In genomic region chr19:6073889-6074288, GRCm38 (mm10) we compare ENCODE assay signal across 31 mouse cellular contexts. TPM values are rescaled to one million over a fixed set of nuclear protein-coding genes. Genes with fewer than 3 reads are reported as not detected.
DNase-seq lines count a peak whose midpoint lies in the region; ATAC-seq and TF ChIP-seq lines count a peak whose summit lies in the region.
"Had no signal": no experiment of that assay in that cellular context is flagged by ENCODE, and none has a peak within 500 bp of the region (broad histone marks: within the 10 kb centered on the region; RNA-seq: fewer than 3 reads in every experiment).

No protein-coding gene starts in this region.

- H3K9ac ChIP-seq in midbrain, embryonic 11.5 days (ENCODE audit: low read length): no peak overlapping the region
- H3K9ac ChIP-seq in midbrain, postnatal 0 days (replicated peaks; ENCODE audit: low read length, poor library complexity, severe bottlenecking): no peak overlapping the region
- H3K9ac ChIP-seq in heart, adult 2 months (ENCODE audit: low read depth, low read length): no peak overlapping the region
- H3K9ac ChIP-seq: embryonic facial prominence, embryonic 15.5 days; forebrain, embryonic 15.5 days; heart, embryonic 12.5 days; hindbrain, embryonic 15.5 days had no signal

- 0 out of 2 replicates have a peak overlapping the region, but pooled peaks have one; percentile 14 for H3K27ac ChIP-seq in layer of hippocampus, adult 2 months
- no peak overlapping the region for H3K27ac ChIP-seq in midbrain, embryonic 11.5 days (ENCODE audit: low read depth, low read length)
- H3K27ac ChIP-seq in midbrain, postnatal 0 days (ENCODE audit: low read depth, low read length): no peak overlapping the region
- H3K27ac ChIP-seq in heart, adult 2 months: no peak overlapping the region
- H3K27ac ChIP-seq: embryonic facial prominence, embryonic 15.5 days; forebrain, embryonic 10.5 days; forebrain, embryonic 15.5 days; hindbrain, embryonic 15.5 days had no signal

- H3K4me1 ChIP-seq in midbrain, embryonic 11.5 days (ENCODE audit: control insufficient read depth, insufficient read depth, low read length): peaks cover 6% of the 10 kb centered on the region
- peaks cover 7% of the 10 kb centered on the region for H3K4me1 ChIP-seq in midbrain, postnatal 0 days (ENCODE audit: insufficient read depth, low read length)
- peaks cover 4% of the 10 kb centered on the region for H3K4me1 ChIP-seq in heart, adult 2 months (ENCODE audit: control insufficient read depth, insufficient read depth, low read length)

- DNase-seq in layer of hippocampus, adult 2 months (ENCODE audit: low spot score in 2 of 2): no peak
- no peak for DNase-seq in layer of hippocampus, adult 11-12 months (ENCODE audit: low spot score)
- DNase-seq in midbrain, embryonic 11.5 days (ENCODE audit: low spot score, missing footprints): peak; percentile 75
- no peak for DNase-seq in midbrain, postnatal 0 days (ENCODE audit: low spot score)
- DNase-seq in heart, adult 2 months: no peak
- DNase-seq in right cerebral cortex, postnatal 4 days: no peak
- DNase-seq: adrenal gland, postnatal 14 days; cerebellum, adult 11 months; cerebellum, adult 8-10 months; cerebellum, postnatal 14 days; embryo, embryonic 11 days; gastrocnemius, postnatal 36 days; heart, adult 18-20 months had no signal

- no peak for TF ChIP-seq POLR2A in heart, adult 2 months (IDR thresholded peaks at IDR 0.05; ENCODE audit: insufficient read depth, low read depth, low read length)

- intact Hi-C loops in heart, adult 2 months (cut with DNase I): no loop called here

- no peaks in the 10 kb centered on the region for H3K27me3 ChIP-seq in midbrain, embryonic 11.5 days (ENCODE audit: control insufficient read depth, insufficient read depth, low read length)
- H3K27me3 ChIP-seq in midbrain, postnatal 0 days (ENCODE audit: insufficient read depth, low read length): no peaks in the 10 kb centered on the region
- H3K27me3 ChIP-seq in heart, adult 2 months (ENCODE audit: control insufficient read depth, insufficient read depth, low read length): no peaks in the 10 kb centered on the region
- H3K27me3 ChIP-seq: embryonic facial prominence, embryonic 15.5 days; forebrain, embryonic 15.5 days; heart, embryonic 12.5 days; hindbrain, embryonic 15.5 days had no signal

- no peaks in the 10 kb centered on the region for H3K9me3 ChIP-seq in midbrain, embryonic 11.5 days (ENCODE audit: control insufficient read depth, low read length)
- H3K9me3 ChIP-seq in midbrain, postnatal 0 days (ENCODE audit: low read length): no peaks in the 10 kb centered on the region
- H3K9me3 ChIP-seq: embryonic facial prominence, embryonic 15.5 days; forebrain, embryonic 10.5 days; forebrain, embryonic 15.5 days; heart, embryonic 12.5 days; hindbrain, embryonic 15.5 days had no signal

- TF ChIP-seq EP300 in heart, adult 2 months (IDR thresholded peaks at IDR 0.05; ENCODE audit: insufficient read depth, low read depth, low read length): no peak

- ATAC-seq in midbrain, embryonic 11.5 days (ENCODE audit: low FRiP score): no peak
- ATAC-seq in midbrain, postnatal 0 days (ENCODE audit: low FRiP score): no peak
- peak; percentile 64 for ATAC-seq in granulocyte monocyte progenitor cell, adult 5-6 weeks (replicated peaks; ENCODE audit: poor library complexity, severe bottlenecking)
- 0 out of 2 replicates have a peak, but pooled peaks have one; percentile 55 for ATAC-seq in monocyte, adult 5-6 weeks (replicated peaks; ENCODE audit: insufficient number of reproducible peaks, low FRiP score, low TSS enrichment, poor library complexity, severe bottlenecking)
- ATAC-seq: activated CD4-positive, CD25-positive, alpha-beta regulatory T cell, adult 4 months; forebrain, embryonic 15.5 days had no signal

- 92% methylated on average over 5 of the region's 5 CpGs for whole genome bisulfite sequencing in midbrain, embryonic 11.5 days
- 93% methylated on average over 5 of the region's 5 CpGs for whole genome bisulfite sequencing in midbrain, postnatal 0 days
- 92% methylated on average over 5 of the region's 5 CpGs for WGBS in heart, adult 2 months

- peaks cover 9% of the 10 kb centered on the region for H3K36me3 ChIP-seq in midbrain, embryonic 11.5 days (ENCODE audit: control insufficient read depth, insufficient read depth, low read length)
- peaks cover 30% of the 10 kb centered on the region for H3K36me3 ChIP-seq in midbrain, postnatal 0 days (ENCODE audit: insufficient read depth, low read length)
- no peaks in the 10 kb centered on the region for H3K36me3 ChIP-seq in heart, adult 2 months (ENCODE audit: control insufficient read depth, insufficient read depth, low read length)

- 0 out of 2 replicates have a peak, but pooled peaks cover 1% of the 10 kb centered on the region for H3K79me2 ChIP-seq in heart, adult 2 months (replicated peaks; ENCODE audit: control insufficient read depth, insufficient read depth, low read length)

- TF ChIP-seq CTCF in layer of hippocampus, adult 2 months (conservative IDR thresholded peaks at IDR 0.05): no peak
- no peak for TF ChIP-seq CTCF in midbrain, postnatal 0 days (IDR thresholded peaks at IDR 0.05)
- no peak for TF ChIP-seq CTCF in heart, adult 2 months (IDR thresholded peaks at IDR 0.05)

- H3K4me2 ChIP-seq in midbrain, embryonic 11.5 days: no peak overlapping the region
- H3K4me2 ChIP-seq in midbrain, postnatal 0 days (ENCODE audit: low read depth, low read length, poor library complexity, severe bottlenecking): no peak overlapping the region
- H3K4me2 ChIP-seq: embryonic facial prominence, embryonic 15.5 days; forebrain, embryonic 15.5 days; heart, embryonic 12.5 days; hindbrain, embryonic 15.5 days had no signal

- no peak overlapping the region for H3K4me3 ChIP-seq in layer of hippocampus, adult 2 months
- no peak overlapping the region for H3K4me3 ChIP-seq in midbrain, embryonic 11.5 days (ENCODE audit: low read depth, low read length)
- no peak overlapping the region for H3K4me3 ChIP-seq in midbrain, postnatal 0 days (ENCODE audit: low read depth, low read length)
- H3K4me3 ChIP-seq in heart, adult 2 months: no peak overlapping the region
- H3K4me3 ChIP-seq: embryonic facial prominence, embryonic 15.5 days; erythroblast, embryonic 14.5 days; forebrain, embryonic 10.5 days; forebrain, embryonic 15.5 days; heart, embryonic 12.5 days; hindbrain, embryonic 15.5 days had no signal

RNA-seq across cellular contexts. Expression of gene Vps51, which starts 3.1 kb away (rescaled TPM):
- 100 to 1,000 TPM in 1 of 2 experiments, 10 to 100 TPM in 1; 96.5 to 103 TPM for total RNA-seq in layer of hippocampus, adult 2 months (2021)
- polyA plus RNA-seq in midbrain, embryonic 11.5 days (2014; fragmentation: Nextera tagmentation; extraction: Ambion mirVana): 37.4 and 48.3 TPM in 2 replicates
- total RNA-seq in midbrain, postnatal 0 days (2014; rRNA removed): 95.7 and 114 TPM in 2 replicates
- 92.4 and 101 TPM in 2 replicates for polyA plus RNA-seq in midbrain, postnatal 0 days (2015; fragmentation: Nextera tagmentation; extraction: Ambion mirVana)
- 33.1 and 44.0 TPM in 2 replicates for total RNA-seq in granulocyte monocyte progenitor cell, adult 5-6 weeks (2014; fragmentation: Nextera tagmentation)
- 48.0 and 48.5 TPM in 2 replicates for total RNA-seq in granulocyte monocyte progenitor cell, adult 5-6 weeks (2017)
- 61.1 to 80.8 TPM (median 75.6 TPM) in 3 replicates for total RNA-seq in monocyte, adult 5-6 weeks (2017)
- 10 to 100 TPM; 19.1 to 22.0 TPM for total RNA-seq in heart, adult 2 months (2021)
- polyA plus RNA-seq in heart, adult 2 months (2012; rRNA removed): 35.1 and 39.0 TPM in 2 replicates

RNA-seq across cellular contexts. Expression of gene Tm7sf2, which starts 5.7 kb away (rescaled TPM):
- 10 to 100 TPM; 25.3 to 26.0 TPM for total RNA-seq in layer of hippocampus, adult 2 months (2021)
- 35.7 and 39.6 TPM in 2 replicates for polyA plus RNA-seq in midbrain, embryonic 11.5 days (2014; fragmentation: Nextera tagmentation; extraction: Ambion mirVana)
- 79.5 and 98.1 TPM in 2 replicates for total RNA-seq in midbrain, postnatal 0 days (2014; rRNA removed)
- polyA plus RNA-seq in midbrain, postnatal 0 days (2015; fragmentation: Nextera tagmentation; extraction: Ambion mirVana): 50.2 and 51.6 TPM in 2 replicates
- 14.4 and 19.3 TPM in 2 replicates for total RNA-seq in granulocyte monocyte progenitor cell, adult 5-6 weeks (2014; fragmentation: Nextera tagmentation)
- 3.4 and 4.0 TPM in 2 replicates for total RNA-seq in granulocyte monocyte progenitor cell, adult 5-6 weeks (2017)
- total RNA-seq in monocyte, adult 5-6 weeks (2017): 5.5 to 18.5 TPM (median 8.9 TPM) in 3 replicates
- 1 to 10 TPM; 2.7 to 3.7 TPM for total RNA-seq in heart, adult 2 months (2021)
- 9.3 and 11.9 TPM in 2 replicates for polyA plus RNA-seq in heart, adult 2 months (2012; rRNA removed)

RNA-seq across cellular contexts. Expression of gene Tmem262, which starts 5.9 kb away (rescaled TPM):
- not detected for total RNA-seq in layer of hippocampus, adult 2 months (2021)
- polyA plus RNA-seq in midbrain, embryonic 11.5 days (2014; fragmentation: Nextera tagmentation; extraction: Ambion mirVana): not detected in 2 replicates
- not detected in 2 replicates for total RNA-seq in midbrain, postnatal 0 days (2014; rRNA removed)
- not detected in 2 replicates for polyA plus RNA-seq in midbrain, postnatal 0 days (2015; fragmentation: Nextera tagmentation; extraction: Ambion mirVana)
- total RNA-seq in granulocyte monocyte progenitor cell, adult 5-6 weeks (2014; fragmentation: Nextera tagmentation): not detected in 2 replicates
- not detected in 2 replicates for total RNA-seq in granulocyte monocyte progenitor cell, adult 5-6 weeks (2017)
- not detected in 3 replicates for total RNA-seq in monocyte, adult 5-6 weeks (2017)
- not detected for total RNA-seq in heart, adult 2 months (2021)
- not detected in 2 replicates for polyA plus RNA-seq in heart, adult 2 months (2012; rRNA removed)
- total RNA-seq: adrenal gland, adult 18-20 months; adrenal gland, postnatal 14 days; common myeloid progenitor, adult 5-6 weeks; gastrocnemius, adult 8-10 months; gastrocnemius, postnatal 36 days; heart, adult 18-20 months; heart, postnatal 25 days; MEL had no signal
- polyA plus RNA-seq: activated CD4-positive, CD25-positive, alpha-beta regulatory T cell, adult 4 months; C2C12; embryonic facial prominence, embryonic 11.5 days; embryonic facial prominence, embryonic 15.5 days; erythroblast, embryonic 14.5 days; forebrain, embryonic 10.5 days; forebrain, embryonic 15.5 days; heart, embryonic 12.5 days; heart, embryonic 16.5 days; hindbrain, embryonic 11.5 days; hindbrain, embryonic 15.5 days had no signal

RNA-seq across cellular contexts. Expression of gene Gm28374, which starts 8.2 kb away (rescaled TPM):
- not detected for total RNA-seq in layer of hippocampus, adult 2 months (2021)
- 2.0 and 2.2 TPM in 2 replicates for polyA plus RNA-seq in midbrain, embryonic 11.5 days (2014; fragmentation: Nextera tagmentation; extraction: Ambion mirVana)
- total RNA-seq in midbrain, postnatal 0 days (2014; rRNA removed): not detected in 2 replicates
- polyA plus RNA-seq in midbrain, postnatal 0 days (2015; fragmentation: Nextera tagmentation; extraction: Ambion mirVana): 0.81 and 1.1 TPM in 2 replicates
- not detected in 2 replicates for total RNA-seq in granulocyte monocyte progenitor cell, adult 5-6 weeks (2014; fragmentation: Nextera tagmentation)
- not detected in 2 replicates for total RNA-seq in granulocyte monocyte progenitor cell, adult 5-6 weeks (2017)
- 0.43 TPM in 1 of 3 replicates, not detected in the others for total RNA-seq in monocyte, adult 5-6 weeks (2017)
- total RNA-seq in heart, adult 2 months (2021): not detected
- polyA plus RNA-seq in heart, adult 2 months (2012; rRNA removed): not detected in 2 replicates
- total RNA-seq: adrenal gland, adult 18-20 months; adrenal gland, postnatal 14 days; common myeloid progenitor, adult 5-6 weeks; gastrocnemius, adult 8-10 months; gastrocnemius, postnatal 36 days; heart, postnatal 25 days had no signal
- polyA plus RNA-seq: embryonic facial prominence, embryonic 11.5 days; erythroblast, embryonic 14.5 days had no signal

RNA-seq across cellular contexts. Expression of gene Zfpl1, which starts 10.9 kb away (rescaled TPM):
- total RNA-seq in layer of hippocampus, adult 2 months (2021): 10 to 100 TPM; 40.1 to 44.0 TPM
- polyA plus RNA-seq in midbrain, embryonic 11.5 days (2014; fragmentation: Nextera tagmentation; extraction: Ambion mirVana): 63.4 and 63.5 TPM in 2 replicates
- total RNA-seq in midbrain, postnatal 0 days (2014; rRNA removed): 76.0 and 97.6 TPM in 2 replicates
- polyA plus RNA-seq in midbrain, postnatal 0 days (2015; fragmentation: Nextera tagmentation; extraction: Ambion mirVana): 92.0 and 99.6 TPM in 2 replicates
- total RNA-seq in granulocyte monocyte progenitor cell, adult 5-6 weeks (2014; fragmentation: Nextera tagmentation): 11.9 and 21.6 TPM in 2 replicates
- total RNA-seq in granulocyte monocyte progenitor cell, adult 5-6 weeks (2017): 19.9 and 30.2 TPM in 2 replicates
- 29.3 to 49.8 TPM (median 34.6 TPM) in 3 replicates for total RNA-seq in monocyte, adult 5-6 weeks (2017)
- 10 to 100 TPM; 13.8 to 15.6 TPM for total RNA-seq in heart, adult 2 months (2021)
- polyA plus RNA-seq in heart, adult 2 months (2012; rRNA removed): 47.5 and 50.7 TPM in 2 replicates

Comparison
In these comparisons a context has a peak if more than half of its experiments do, and no peak if none do; other contexts are left out.
1. ATAC-seq: peak in granulocyte monocyte progenitor cell, adult 5-6 weeks (single experiment) and monocyte, adult 5-6 weeks (single experiment); none in midbrain, embryonic 11.5 days (single experiment) and midbrain, postnatal 0 days (single experiment).